In genomic region chr10:3508222-3508588, GRCm38 (mm10) we compare ENCODE assay signal across 9 mouse cellular contexts. TPM values are rescaled to one million over a fixed set of nuclear protein-coding genes. Genes with fewer than 3 reads are reported as not detected.
A peak's percentile ranks its signal among the peaks of the same experiment; 100 is the strongest.
DNase-seq lines count a peak whose midpoint lies in the region; ATAC-seq and TF ChIP-seq lines count a peak whose summit lies in the region.
"Had no signal": no experiment of that assay in that cellular context is flagged by ENCODE, and none has a peak within 500 bp of the region (broad histone marks: within the 10 kb centered on the region; RNA-seq: fewer than 3 reads in every experiment).

No protein-coding gene starts in this region.

- peak overlapping the region; percentile 62 for H3K27ac ChIP-seq in heart, embryonic 11.5 days (ENCODE audit: low read depth, low read length)
- no peak overlapping the region for H3K27ac ChIP-seq in hindbrain, postnatal 0 days
- H3K27ac ChIP-seq in hindbrain, embryonic 10.5 days = no peak overlapping the region
- H3K27ac ChIP-seq in neural tube, embryonic 13.5 days (replicated peaks) = peak overlapping the region; percentile 33; the same call in 1 of the 2 replicates
- H3K27ac ChIP-seq: liver, embryonic 14.5 days had no signal

- peak; percentile 27 for ATAC-seq in heart, embryonic 11.5 days (replicated peaks; ENCODE audit: insufficient number of reproducible peaks, low FRiP score, low TSS enrichment)
- ATAC-seq in hindbrain, postnatal 0 days = 0 out of 2 replicates have a peak, but pooled peaks have one; percentile 35
- ATAC-seq in neural tube, embryonic 13.5 days (ENCODE audit: low read depth) = 0 out of 2 replicates have a peak, but pooled peaks have one; percentile 16

- H3K36me3 ChIP-seq in heart, embryonic 11.5 days (ENCODE audit: control insufficient read depth, insufficient read depth, low read length) = no peaks in the 10 kb centered on the region
- no peaks in the 10 kb centered on the region for H3K36me3 ChIP-seq in hindbrain, postnatal 0 days (ENCODE audit: insufficient read depth, low read length)
- no peaks in the 10 kb centered on the region for H3K36me3 ChIP-seq in hindbrain, embryonic 10.5 days
- H3K36me3 ChIP-seq in neural tube, embryonic 13.5 days = no peaks in the 10 kb centered on the region
- H3K36me3 ChIP-seq: G1E had no signal

- H3K4me3 ChIP-seq in heart, embryonic 11.5 days (ENCODE audit: low read depth, low read length) = no peak overlapping the region
- no peak overlapping the region for H3K4me3 ChIP-seq in hindbrain, postnatal 0 days (ENCODE audit: low read length)
- H3K4me3 ChIP-seq in hindbrain, embryonic 10.5 days = no peak overlapping the region
- H3K4me3 ChIP-seq in neural tube, embryonic 13.5 days = no peak overlapping the region

- no peaks in the 10 kb centered on the region for H3K27me3 ChIP-seq in heart, embryonic 11.5 days (ENCODE audit: control insufficient read depth, insufficient read depth, low read length)
- H3K27me3 ChIP-seq in hindbrain, postnatal 0 days (ENCODE audit: insufficient read depth, low read length) = no peaks in the 10 kb centered on the region
- H3K27me3 ChIP-seq in hindbrain, embryonic 10.5 days (ENCODE audit: insufficient read depth, poor library complexity, severe bottlenecking) = no peaks in the 10 kb centered on the region
- H3K27me3 ChIP-seq in neural tube, embryonic 13.5 days = no peaks in the 10 kb centered on the region

- no peak for TF ChIP-seq CTCF in hindbrain, postnatal 0 days (IDR thresholded peaks at IDR 0.05; ENCODE audit: low read depth)

- no peak for DNase-seq in heart, postnatal 4 days
- no peak for DNase-seq in hindbrain, postnatal 0 days (ENCODE audit: low spot score)
- no peak for DNase-seq in hindbrain, embryonic 10.5 days (ENCODE audit: low spot score)
- DNase-seq in neural tube, embryonic 10.5 days (ENCODE audit: extremely low spot score, low spot score) = no peak
- DNase-seq in spleen, postnatal 10 days (ENCODE audit: low spot score in 2 of 2) = no peak

- peaks cover 24% of the 10 kb centered on the region for H3K4me1 ChIP-seq in heart, embryonic 11.5 days (ENCODE audit: control insufficient read depth, insufficient read depth, low read length)
- peaks cover 10% of the 10 kb centered on the region; the same call in 1 of the 2 replicates for H3K4me1 ChIP-seq in hindbrain, postnatal 0 days (ENCODE audit: insufficient read depth, low read length)
- H3K4me1 ChIP-seq in hindbrain, embryonic 10.5 days (replicated peaks) = no peaks in the 10 kb centered on the region; the same call in 1 of the 2 replicates
- H3K4me1 ChIP-seq in neural tube, embryonic 13.5 days (replicated peaks) = peaks cover 27% of the 10 kb centered on the region

- H3K9me3 ChIP-seq in heart, embryonic 11.5 days (replicated peaks; ENCODE audit: control insufficient read depth, low read length) = peaks cover 5% of the 10 kb centered on the region; the same call in 1 of the 2 replicates
- no peaks in the 10 kb centered on the region for H3K9me3 ChIP-seq in hindbrain, postnatal 0 days (ENCODE audit: low read length)
- no peaks in the 10 kb centered on the region for H3K9me3 ChIP-seq in hindbrain, embryonic 10.5 days
- H3K9me3 ChIP-seq in neural tube, embryonic 13.5 days = no peaks in the 10 kb centered on the region
- H3K9me3 ChIP-seq: G1E had no signal

- no peak overlapping the region for H3K4me2 ChIP-seq in heart, embryonic 11.5 days
- no peak overlapping the region for H3K4me2 ChIP-seq in hindbrain, postnatal 0 days (ENCODE audit: low read depth, low read length)
- no peak overlapping the region for H3K4me2 ChIP-seq in neural tube, embryonic 13.5 days

- no peak overlapping the region for H3K9ac ChIP-seq in heart, embryonic 11.5 days (ENCODE audit: low read depth, low read length)
- H3K9ac ChIP-seq in hindbrain, postnatal 0 days (replicated peaks; ENCODE audit: low read length) = no peak overlapping the region
- H3K9ac ChIP-seq in neural tube, embryonic 13.5 days = no peak overlapping the region
- H3K9ac ChIP-seq: liver, embryonic 14.5 days had no signal

- 80% methylated on average over 2 of the region's 2 CpGs for WGBS in heart, embryonic 11.5 days (ENCODE audit: insufficient replicate concordance)
- 46% methylated on average over 2 of the region's 2 CpGs for WGBS in hindbrain, postnatal 0 days
- 82% methylated on average over 2 of the region's 2 CpGs for WGBS in hindbrain, embryonic 10.5 days
- WGBS in neural tube, embryonic 13.5 days = 53% methylated on average over 2 of the region's 2 CpGs

RNA-seq across cellular contexts. Expression of gene Iyd, which starts 31.8 kb away (rescaled TPM):
- polyA plus RNA-seq in heart, embryonic 11.5 days (2014; fragmentation: Nextera tagmentation; extraction: Ambion mirVana) = 0.52 TPM in 1 of 2 replicates, not detected in the other
- under 1 TPM; 0.29 to 0.38 TPM for total RNA-seq in heart, postnatal 4 days (2021)
- total RNA-seq in hindbrain, postnatal 0 days (2014; rRNA removed) = 0.32 and 0.47 TPM in 2 replicates
- 0.76 and 0.81 TPM in 2 replicates for polyA plus RNA-seq in hindbrain, postnatal 0 days (2015; fragmentation: Nextera tagmentation; extraction: Ambion mirVana)
- polyA plus RNA-seq in hindbrain, embryonic 10.5 days (2016; fragmentation: Nextera tagmentation; extraction: Ambion mirVana) = not detected in 2 replicates
- 0.20 and 0.28 TPM in 2 replicates for polyA plus RNA-seq in neural tube, embryonic 13.5 days (2015; fragmentation: Nextera tagmentation; extraction: Ambion mirVana)
- polyA plus RNA-seq: G1E had no signal

Comparison
In these comparisons a context has a peak if more than half of its experiments do, and no peak if none do; other contexts are left out.
1. H3K27ac ChIP-seq: peak in heart, embryonic 11.5 days (single experiment) and neural tube, embryonic 13.5 days (single experiment); none in hindbrain, postnatal 0 days (single experiment) and hindbrain, embryonic 10.5 days (single experiment).
2. Peak in every context shown above with its lines, with median percentiles within 50 percentile points of each other: ATAC-seq.